Mouse (Mus musculus) limb, embryonic 12.5 days (tissue): Measurements from ENCODE around the gene Farsa. TPM values are rescaled to one million over a fixed set of nuclear protein-coding genes. Genes with fewer than 3 reads are reported as not detected.

ENCODE experiments used
- ATAC-seq: fragments of 200-750 bp; cut with Nextera tagmentation; 2 replicates; pipeline ENCODE4 v1.8.0; 2017; ENCODE audit warnings: low read depth, moderate TSS enrichment; ENCODE audit not compliant: insufficient number of reproducible peaks, insufficient read depth, low FRiP score, low TSS enrichment
- H3K27ac ChIP-seq: fragments of 300-500 bp; sonication (generic); 2 replicates; pipeline ENCODE4 v1.5.1; 2016; ENCODE audit warnings: mild to moderate bottlenecking, moderate library complexity
- H3K27me3 ChIP-seq: fragments of 300-500 bp; sonication (generic); 2 replicates; pipeline ENCODE4 v1.6.1; 2016; ENCODE audit warnings: mild to moderate bottlenecking, moderate library complexity
- H3K36me3 ChIP-seq: fragments of 300-500 bp; sonication (generic); 2 replicates; pipeline ENCODE4 v1.6.1; 2016; ENCODE audit warnings: mild to moderate bottlenecking, moderate library complexity
- H3K4me1 ChIP-seq: fragments of 300-500 bp; sonication (generic); replicated peaks from 2 replicates; pipeline ENCODE4 v1.6.1; 2016
- H3K4me2 ChIP-seq: fragments of 300-500 bp; sonication (generic); 2 replicates; pipeline ENCODE4 v1.6.1; 2016; ENCODE audit warnings: mild to moderate bottlenecking, moderate library complexity
- H3K4me3 ChIP-seq: fragments of 300-500 bp; sonication (generic); replicated peaks from 2 replicates; pipeline ENCODE4 v1.5.1; 2016; ENCODE audit warnings: mild to moderate bottlenecking
- H3K9ac ChIP-seq: fragments of 300-500 bp; sonication (generic); replicated peaks from 2 replicates; pipeline ENCODE4 v1.6.1; 2016; ENCODE audit warnings: mild to moderate bottlenecking, moderate library complexity
- H3K9me3 ChIP-seq: fragments of 300-500 bp; sonication (generic); 2 replicates; pipeline ENCODE4 v1.6.1; 2016; ENCODE audit warnings: mild to moderate bottlenecking, moderate library complexity
- WGBS: fragments of 180-500 bp; shearing (Covaris S2); methylation state at CpG from one replicate; pipeline ENCODE4 v1.1.7; 2016; 5-methylcytosine and 5-hydroxymethylcytosine counted together
- microRNA-seq: library from miRNA; unstranded; fragments of <30 nt; microRNA quantifications from one replicate; pipeline ENCODE4, GENCODE M21; 2017
- polyA plus RNA-seq: library from polyadenylated mRNA; unstranded; fragments of >200 nt; fragmentation: Nextera tagmentation; extraction: Ambion mirVana; gene quantifications from 2 replicates; pipeline ENCODE4 v1.2.1, GENCODE M21; 2016

The Farsa gene
- polyA plus RNA-seq, 1 experiment from 2014 or later, result 109 TPM

GRCm38 (mm10) chr8:84913502-84913900, 56.7 kb downstream of the Farsa start:
- Histone ChIP-seq H3K9ac (peak overlapping the region; percentile 42; the same call in 1 of the 2 replicates), H3K9me3 (peaks cover 8% of the 10 kb centered on the region), H3K4me1 (peaks cover 24% of the 10 kb centered on the region), H3K36me3 (peaks cover 4% of the 10 kb centered on the region; the same call in 1 of the 2 replicates), H3K27ac (no peak overlapping the region), H3K27me3 (peaks cover 92% of the 10 kb centered on the region), H3K4me2 (peak overlapping the region; percentile 91), H3K4me3 (peak overlapping the region; percentile 47)
- ATAC-seq, result no peak
- 19% methylated on average over 9 of the region's 9 CpGs for WGBS

DNA sequence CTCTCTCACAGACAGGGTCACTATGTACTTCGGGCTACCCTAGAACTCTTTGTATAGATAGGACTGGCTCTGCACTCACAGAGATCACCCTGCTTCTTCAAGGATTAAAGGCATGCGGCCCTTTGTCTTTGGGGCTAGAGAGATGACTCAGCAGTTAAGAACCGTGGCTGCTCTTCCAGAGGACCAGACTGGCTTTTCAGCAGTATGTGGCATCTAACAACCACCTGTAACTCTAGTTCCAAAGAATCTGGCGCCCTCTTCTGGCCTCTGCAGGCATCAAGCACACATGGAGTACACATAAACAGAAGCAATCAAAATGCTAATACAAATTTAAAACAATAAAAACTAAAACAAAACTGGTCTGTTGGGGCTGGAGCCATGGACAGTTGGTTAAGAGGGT, 57.2 kb downstream of the Farsa start:
- H3K27ac ChIP-seq, result no peak overlapping the region
- peak overlapping the region; percentile 91 for H3K4me2 ChIP-seq
- H3K9ac ChIP-seq, result no peak overlapping the region
- WGBS, result 41% methylated on average over 4 of the region's 4 CpGs
- peaks cover 4% of the 10 kb centered on the region; the same call in 1 of the 2 replicates for H3K36me3 ChIP-seq
- H3K9me3 ChIP-seq, result peaks cover 8% of the 10 kb centered on the region
- H3K4me3 ChIP-seq, result peak overlapping the region; percentile 47
- peaks cover 22% of the 10 kb centered on the region for H3K4me1 ChIP-seq
- peaks cover 95% of the 10 kb centered on the region for H3K27me3 ChIP-seq
- ATAC-seq, result no peak

DNA sequence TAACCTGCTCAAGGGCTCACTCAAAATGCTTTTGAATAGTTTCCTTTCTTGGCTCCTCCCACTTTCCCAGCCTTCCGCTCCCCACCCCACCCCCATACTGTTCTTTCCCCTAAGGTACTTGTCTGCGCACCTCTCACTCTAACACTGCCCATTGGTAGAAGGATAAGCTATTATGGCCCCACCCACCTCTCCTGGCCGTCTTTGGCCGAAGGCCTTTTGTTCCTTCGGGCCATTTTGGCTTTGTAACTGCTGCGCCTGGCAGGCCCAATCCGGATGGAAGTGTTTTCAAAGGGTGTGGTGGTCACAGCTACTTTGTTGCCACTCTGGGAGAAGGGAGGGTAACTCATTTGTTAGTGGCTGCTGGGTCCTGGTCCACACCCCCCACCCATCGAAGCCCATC, 58.5 kb downstream of the Farsa start:
- ATAC-seq, result no peak
- Histone ChIP-seq H3K4me1 (peaks cover 11% of the 10 kb centered on the region), H3K4me3 (no peak overlapping the region), H3K36me3 (peaks cover 4% of the 10 kb centered on the region; the same call in 1 of the 2 replicates), H3K27me3 (peaks cover 95% of the 10 kb centered on the region), H3K4me2 (no peak overlapping the region), H3K27ac (no peak overlapping the region), H3K9ac (no peak overlapping the region), H3K9me3 (peaks cover 8% of the 10 kb centered on the region)
- 84% methylated on average over 8 of the region's 8 CpGs for WGBS

- WGBS, result 28% methylated on average over 20 of the region's 20 CpGs
- Histone ChIP-seq H3K4me1 (peaks cover 4% of the 10 kb centered on the region), H3K27ac (no peak overlapping the region), H3K36me3 (no peaks in the 10 kb centered on the region), H3K9me3 (peaks cover 8% of the 10 kb centered on the region), H3K4me2 (0 out of 2 replicates have a peak overlapping the region, but pooled peaks have one; percentile 8), H3K9ac (no peak overlapping the region), H3K4me3 (no peak overlapping the region), H3K27me3 (peaks cover 83% of the 10 kb centered on the region)
- no peak for ATAC-seq
These were observed 61.0 kb downstream of the Farsa start for GRCm38 (mm10) chr8:84917781-84918180.

DNA sequence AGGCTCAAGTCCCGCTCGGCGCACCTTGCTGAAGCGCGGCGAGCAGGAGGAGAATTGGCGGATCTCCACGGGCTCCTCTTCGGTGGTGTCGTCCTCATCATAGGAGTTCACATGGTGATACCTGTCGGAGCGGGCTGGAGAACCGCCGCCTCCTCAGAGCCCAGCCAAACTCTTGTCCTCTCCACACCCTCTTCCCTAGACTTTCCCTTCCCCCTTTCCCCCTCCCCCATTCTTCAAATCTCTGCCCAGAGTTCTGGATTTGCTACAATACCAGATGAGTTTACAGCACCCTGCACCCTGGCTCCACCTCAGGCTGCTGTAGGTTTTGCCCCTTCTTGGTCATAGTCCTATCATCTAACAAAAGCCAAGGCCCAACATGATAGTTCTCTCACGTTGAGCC, 61.9 kb downstream of the Farsa start:
- WGBS, result 89% methylated on average over 15 of the region's 15 CpGs
- Histone ChIP-seq H3K27ac (no peak overlapping the region), H3K4me3 (no peak overlapping the region), H3K9me3 (peaks cover 8% of the 10 kb centered on the region), H3K4me2 (no peak overlapping the region), H3K4me1 (no peaks in the 10 kb centered on the region; the same call in 1 of the 2 replicates), H3K9ac (no peak overlapping the region), H3K36me3 (no peaks in the 10 kb centered on the region), H3K27me3 (peaks cover 77% of the 10 kb centered on the region)
- ATAC-seq, result no peak

Small RNA genes within 50 kb of the gene (microRNA-seq; reads per million reads assigned to microRNA genes)
- gene Mir7069, result 2.8 reads per million, percentile 7 among the genes with 10 or more reads in this experiment

Other genes with a start within 250 kb of the Farsa start
- 134 and 144 TPM in 2 replicates for gene Ier2, start 194.1 kb upstream of the Farsa start, polyA plus RNA-seq
- 63.4 and 66.9 TPM in 2 replicates for gene Trmt1, start 170.7 kb upstream of the Farsa start, polyA plus RNA-seq
- gene Nacc1, start 169.1 kb upstream of the Farsa start, polyA plus RNA-seq, result 16.9 and 21.4 TPM in 2 replicates
- gene Lyl1, start 155.5 kb upstream of the Farsa start, polyA plus RNA-seq, result 3.7 and 4.7 TPM in 2 replicates
- 9.7 and 11.8 TPM in 2 replicates for gene G430095P16Rik, start 134.0 kb upstream of the Farsa start, polyA plus RNA-seq
- gene Nfix, start 56.6 kb upstream of the Farsa start, polyA plus RNA-seq, result 14.5 and 18.1 TPM in 2 replicates
- gene Dand5, start 34.2 kb upstream of the Farsa start, polyA plus RNA-seq, result 4.1 and 5.1 TPM in 2 replicates
- gene Gadd45gip1, start 25.5 kb upstream of the Farsa start, polyA plus RNA-seq, result 46.5 and 48.6 TPM in 2 replicates
- 104 and 109 TPM in 2 replicates for gene Rad23a, start 16.3 kb upstream of the Farsa start, polyA plus RNA-seq
- 764 and 842 TPM in 2 replicates for gene Calr, start 10.1 kb upstream of the Farsa start, polyA plus RNA-seq
- 86.5 and 88.8 TPM in 2 replicates for gene Syce2, start 15.1 kb downstream of the Farsa start, polyA plus RNA-seq
- gene Gcdh, start 36.9 kb downstream of the Farsa start, polyA plus RNA-seq, result 42.8 and 44.9 TPM in 2 replicates
- 4.3 and 5.1 TPM in 2 replicates for gene Klf1, start 44.9 kb downstream of the Farsa start, polyA plus RNA-seq
- 12.8 and 14.0 TPM in 2 replicates for gene Dnase2a, start 51.6 kb downstream of the Farsa start, polyA plus RNA-seq
- 0.33 and 0.60 TPM in 2 replicates for gene Mast1, start 80.4 kb downstream of the Farsa start, polyA plus RNA-seq
- gene Rtbdn, start 90.0 kb downstream of the Farsa start, polyA plus RNA-seq, result 0.34 and 0.58 TPM in 2 replicates
- gene Gm49661, start 112.4 kb downstream of the Farsa start, polyA plus RNA-seq, result not detected in 2 replicates
- gene Prdx2, start 112.6 kb downstream of the Farsa start, polyA plus RNA-seq, result 1,079 and 1,120 TPM in 2 replicates
- 105 and 122 TPM in 2 replicates for gene Rnaseh2a, start 112.8 kb downstream of the Farsa start, polyA plus RNA-seq
- 7.6 and 10.5 TPM in 2 replicates for gene Junb, start 121.7 kb downstream of the Farsa start, polyA plus RNA-seq
- gene Hook2, start 133.6 kb downstream of the Farsa start, polyA plus RNA-seq, result 19.3 and 19.7 TPM in 2 replicates
- gene Best2, start 157.5 kb downstream of the Farsa start, polyA plus RNA-seq, result not detected in 2 replicates
- 134 TPM in 2 replicates for gene Asna1, start 168.3 kb downstream of the Farsa start, polyA plus RNA-seq
- 177 and 182 TPM in 2 replicates for gene Trir, start 169.8 kb downstream of the Farsa start, polyA plus RNA-seq
- gene Tnpo2, start 179.9 kb downstream of the Farsa start, polyA plus RNA-seq, result 30.5 and 31.7 TPM in 2 replicates
- gene Fbxw9, start 203.1 kb downstream of the Farsa start, polyA plus RNA-seq, result 27.4 and 29.9 TPM in 2 replicates
- gene Gm5741, start 211.0 kb downstream of the Farsa start, polyA plus RNA-seq, result 1.1 TPM in 1 of 2 replicates, not detected in the other
- 71.5 and 72.3 TPM in 2 replicates for gene Dhps, start 214.8 kb downstream of the Farsa start, polyA plus RNA-seq
- 121 and 123 TPM in 2 replicates for gene Wdr83os, start 223.8 kb downstream of the Farsa start, polyA plus RNA-seq
- gene Wdr83, start 224.3 kb downstream of the Farsa start, polyA plus RNA-seq, result 49.9 and 52.2 TPM in 2 replicates
- 24.2 and 28.4 TPM in 2 replicates for gene Man2b1, start 226.3 kb downstream of the Farsa start, polyA plus RNA-seq